Mouse (Mus musculus): ENCODE data around the gene Actr2.
"Not testable (repeated sequence)": the region's sequence is repeated elsewhere in the genome, so short reads cannot be mapped to it uniquely, and the experiment has no call there.

Actr2 gene

GRCm38 (mm10) chr11:20116701-20117100 is 4.0 kb upstream of the Actr2 start:
- DNase-seq (ENCODE audit: low read depth, low spot score): no peak

- no peak for DNase-seq (ENCODE audit: low read depth, low spot score)
Observed at GRCm38 (mm10) chr11:20116030-20116551, 3.4 kb upstream of the Actr2 start.

DNA sequence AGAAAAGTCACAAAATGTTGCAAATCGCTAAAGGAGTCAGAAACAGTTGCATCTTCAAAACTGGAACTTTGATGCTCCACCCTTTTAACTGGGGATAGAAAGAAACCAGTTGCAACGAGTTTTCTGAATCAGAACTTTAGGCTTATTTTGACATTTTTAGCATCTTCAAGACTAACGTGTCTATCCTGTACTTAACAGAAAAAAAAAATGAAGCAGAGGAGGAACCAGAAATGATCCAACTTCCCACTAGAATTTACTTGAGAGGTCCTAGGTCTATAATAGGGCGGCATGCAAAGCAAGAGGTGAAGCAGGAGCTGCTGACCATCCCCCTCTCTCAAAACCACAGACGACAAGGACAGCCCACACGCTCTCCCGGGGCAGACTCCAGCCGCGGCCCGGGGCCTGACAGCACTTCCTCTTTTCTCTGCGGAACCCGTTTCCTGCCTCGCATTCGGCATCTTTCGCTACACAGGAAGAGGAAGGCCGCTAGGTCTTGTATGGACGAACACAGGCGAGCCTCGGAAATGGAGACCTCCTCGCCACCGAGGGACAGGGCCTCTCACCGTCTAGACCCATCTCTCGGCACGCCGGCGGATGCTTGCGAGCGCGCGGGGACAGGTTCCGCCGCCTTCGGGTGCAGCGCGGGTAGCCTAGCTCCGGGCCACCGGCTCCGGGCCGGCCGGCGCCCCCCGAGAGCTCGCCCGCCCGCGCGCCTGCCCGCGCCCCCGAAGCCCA is 540 bp downstream of the Actr2 start:
- peak; percentile 74 for DNase-seq (ENCODE audit: low read depth, low spot score)

GRCm38 (mm10) chr11:20108151-20108550 is 4.6 kb downstream of the Actr2 start:
- no peak for DNase-seq (ENCODE audit: low read depth, low spot score)

DNA sequence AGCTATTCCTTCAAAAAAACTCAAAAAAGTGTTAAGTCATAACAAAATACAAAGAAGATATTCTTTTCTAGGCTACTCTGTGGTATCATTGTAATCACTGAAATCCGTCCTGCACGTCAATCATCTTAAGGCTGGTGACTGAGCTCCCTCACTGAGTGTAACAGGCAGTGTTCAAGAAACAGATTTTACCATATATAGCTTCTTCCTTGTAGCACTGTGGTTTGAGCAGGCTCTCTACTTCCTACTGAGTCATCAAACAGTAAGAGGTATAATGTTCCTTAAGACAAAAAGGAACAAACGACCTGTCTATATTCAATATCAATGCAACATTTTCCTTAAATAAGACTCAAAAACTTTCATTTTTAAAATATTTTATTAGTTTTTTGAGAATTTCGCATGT is 5.0 kb downstream of the Actr2 start:
- DNase-seq (ENCODE audit: low read depth, low spot score): no peak

GRCm38 (mm10) chr11:20106946-20107345 is 5.8 kb downstream of the Actr2 start:
- no peak for DNase-seq (ENCODE audit: low read depth, low spot score)

DNA sequence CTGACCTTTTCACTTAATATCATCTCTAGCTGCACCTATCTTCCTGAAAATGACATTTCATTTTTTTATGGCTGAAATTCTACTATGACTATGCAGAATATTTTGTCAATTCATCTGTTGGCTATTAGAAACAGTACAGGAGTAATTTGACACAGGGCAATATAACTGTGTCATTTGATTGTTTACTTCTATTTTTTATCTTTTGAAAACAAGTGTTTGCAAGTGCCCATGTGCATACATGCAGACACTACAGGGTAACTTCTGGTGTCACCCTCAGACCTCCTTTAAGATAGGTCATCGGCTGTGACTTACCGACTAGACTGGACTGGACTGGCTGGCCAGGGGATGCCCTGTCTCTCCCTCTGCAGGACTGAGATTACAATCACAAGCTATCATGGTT is 8.8 kb downstream of the Actr2 start:
- no peak for DNase-seq (ENCODE audit: low read depth, low spot score)

GRCm38 (mm10) chr11:20086306-20086705 is 26.4 kb downstream of the Actr2 start:
- no peak for DNase-seq (ENCODE audit: low read depth, low spot score)

DNA sequence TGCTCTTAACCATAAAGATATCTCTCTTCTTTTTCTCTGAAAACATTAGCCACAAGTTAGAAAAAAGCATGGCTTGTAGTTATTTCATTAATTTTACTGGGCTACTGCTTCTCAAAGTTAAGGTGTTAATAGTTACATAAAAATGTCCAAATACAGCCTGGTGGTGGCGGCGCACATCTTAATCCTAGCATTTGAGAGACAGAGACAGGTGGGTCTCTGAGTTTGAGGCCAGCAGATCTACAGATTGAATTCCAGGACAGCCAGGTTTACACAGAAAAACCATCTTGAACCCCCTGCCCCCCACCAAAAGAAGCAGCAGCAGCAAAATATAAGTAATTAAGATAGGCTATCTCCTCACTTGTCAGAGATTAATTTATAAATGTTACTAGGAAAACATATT is 27.1 kb downstream of the Actr2 start:
- DNase-seq (ENCODE audit: low read depth, low spot score): no peak

GRCm38 (mm10) chr11:20075415-20075814 is 37.3 kb downstream of the Actr2 start:
- DNase-seq (ENCODE audit: low read depth, low spot score): no peak

GRCm38 (mm10) chr11:20072826-20073225 is 39.9 kb downstream of the Actr2 start:
- DNase-seq (ENCODE audit: low read depth, low spot score): no peak

DNA sequence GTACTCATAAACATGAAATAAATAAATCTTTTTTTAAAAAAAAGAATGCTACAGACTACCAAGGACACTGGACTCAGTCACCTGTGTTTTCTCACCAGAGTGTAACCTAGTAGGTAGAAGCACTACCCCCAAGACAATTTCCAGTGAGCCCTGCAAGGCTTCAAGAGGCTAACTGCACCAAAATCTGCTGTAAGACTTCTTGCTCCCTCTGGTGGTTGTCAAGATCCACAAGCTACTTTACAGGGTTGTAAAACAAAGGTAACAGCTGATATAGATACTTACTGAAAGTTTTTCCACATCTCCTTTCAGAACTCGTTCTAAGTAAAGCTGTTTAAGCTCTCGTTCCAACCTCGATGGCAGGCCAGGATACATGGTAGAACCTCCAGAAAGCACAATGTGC is 40.5 kb downstream of the Actr2 start:
- peak; percentile 18 for DNase-seq (ENCODE audit: low read depth, low spot score)

GRCm38 (mm10) chr11:20068346-20069004 is 44.2 kb downstream of the Actr2 start:
- no peak for DNase-seq (ENCODE audit: low read depth, low spot score)

DNA sequence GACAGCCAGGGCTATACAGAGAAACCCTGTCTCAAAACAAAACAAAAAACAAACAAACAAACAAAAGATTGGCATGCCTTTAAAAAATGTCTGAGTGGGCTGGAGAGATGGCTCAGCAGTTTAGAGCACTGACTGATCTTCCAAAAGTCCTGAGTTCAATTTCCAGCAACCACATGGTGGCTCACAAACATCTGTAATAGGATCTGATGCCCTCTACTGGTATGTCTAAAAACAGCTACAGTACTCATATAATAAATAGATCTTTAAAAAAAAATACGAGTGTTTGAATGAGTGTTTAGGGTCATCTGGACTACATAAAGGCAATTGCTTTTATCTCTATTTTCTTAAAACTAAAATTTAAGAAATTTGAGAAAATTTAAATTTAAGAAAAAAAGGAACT is 45.2 kb downstream of the Actr2 start:
- no peak for DNase-seq (ENCODE audit: low read depth, low spot score)

DNA sequence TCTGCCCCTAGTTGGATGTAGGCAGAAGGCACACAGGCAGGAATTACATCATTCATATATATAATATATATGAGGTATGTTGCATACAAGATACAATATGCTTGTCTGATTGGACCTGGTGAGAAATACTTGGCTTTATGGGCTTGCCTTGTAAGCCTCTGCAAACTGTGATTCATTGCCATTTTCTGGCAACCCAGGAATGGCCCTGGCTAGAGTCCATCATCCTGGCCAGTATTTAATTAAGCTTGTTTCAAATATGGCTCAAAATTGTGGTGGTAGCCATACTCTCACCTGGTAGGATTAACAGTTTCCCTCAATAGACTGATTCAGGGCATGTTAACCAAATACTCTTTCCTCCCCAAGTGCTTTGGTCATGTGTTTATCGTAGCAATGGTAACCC is 46.6 kb downstream of the Actr2 start:
- DNase-seq (ENCODE audit: low read depth, low spot score): no peak

DNA sequence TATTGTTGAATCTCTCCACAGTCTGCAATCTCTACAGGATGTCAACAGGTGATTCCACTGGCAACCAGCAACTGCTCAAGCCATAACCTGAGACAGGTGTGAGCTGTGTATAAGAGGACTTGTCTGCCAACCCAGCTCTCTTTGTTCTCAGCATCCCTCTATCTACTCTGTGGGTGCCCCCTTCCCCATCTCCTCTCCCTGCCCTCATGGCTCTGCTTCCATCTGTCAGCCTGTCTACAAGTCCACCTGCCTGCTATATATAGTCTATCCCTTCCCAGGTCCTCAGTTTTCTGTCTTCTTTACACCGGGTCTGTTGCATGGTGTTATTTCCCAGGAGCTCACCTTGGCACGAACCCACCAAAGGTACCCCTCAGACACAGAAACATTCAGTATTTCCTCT is 47.8 kb downstream of the Actr2 start:
- no peak for DNase-seq (ENCODE audit: low read depth, low spot score)

- DNase-seq (ENCODE audit: low read depth, low spot score): not testable (repeated sequence)
Observed at GRCm38 (mm10) chr11:20064086-20064485, 48.6 kb downstream of the Actr2 start.

DNA sequence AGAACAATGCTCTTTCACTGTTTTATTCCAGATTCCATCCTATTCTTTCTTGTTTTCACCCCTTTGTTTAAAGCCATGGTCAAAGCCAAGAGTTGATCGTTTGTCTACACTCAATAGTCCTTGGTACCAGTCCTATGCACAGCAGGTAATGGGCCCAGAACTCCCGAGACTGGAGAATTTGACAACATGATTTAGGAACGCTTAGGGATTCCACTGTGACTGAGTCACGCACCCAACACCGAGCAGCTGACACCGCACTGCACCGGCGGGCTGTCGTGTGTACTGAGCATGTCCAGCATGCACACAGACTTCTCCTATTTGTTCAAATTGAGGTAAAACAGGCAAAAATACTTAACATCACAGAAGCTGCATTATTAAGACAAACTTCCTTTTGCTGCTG is 49.9 kb downstream of the Actr2 start:
- not testable (repeated sequence) for DNase-seq (ENCODE audit: low read depth, low spot score)

- no peak for DNase-seq (ENCODE audit: low read depth, low spot score)
Observed at GRCm38 (mm10) chr11:20059736-20060135, 53.0 kb downstream of the Actr2 start.

DNA sequence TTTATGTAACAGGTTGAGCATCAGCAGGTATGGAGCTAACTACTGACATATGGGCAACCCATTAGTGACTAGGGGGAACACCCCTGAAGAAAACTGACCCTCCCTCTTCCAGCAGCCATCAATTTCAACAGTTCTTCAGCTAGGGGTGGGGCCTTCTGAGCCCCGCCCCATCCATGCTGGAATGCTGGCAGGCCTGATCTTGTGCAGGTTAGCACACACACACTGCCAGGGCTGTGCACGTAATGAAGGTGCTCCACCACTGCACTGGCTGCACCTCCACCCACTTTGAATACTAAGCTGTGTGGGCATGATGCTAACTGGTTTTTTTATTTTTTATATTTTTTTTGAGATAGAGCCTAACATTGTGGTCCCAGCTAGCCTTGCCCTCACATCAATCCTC is 55.3 kb downstream of the Actr2 start:
- DNase-seq (ENCODE audit: low read depth, low spot score): no peak

- no peak for DNase-seq (ENCODE audit: low read depth, low spot score)
Observed at GRCm38 (mm10) chr11:20056168-20056567, 56.5 kb downstream of the Actr2 start.

- no peak for DNase-seq (ENCODE audit: low read depth, low spot score)
Observed at GRCm38 (mm10) chr11:20054617-20055016, 58.1 kb downstream of the Actr2 start.

DNA sequence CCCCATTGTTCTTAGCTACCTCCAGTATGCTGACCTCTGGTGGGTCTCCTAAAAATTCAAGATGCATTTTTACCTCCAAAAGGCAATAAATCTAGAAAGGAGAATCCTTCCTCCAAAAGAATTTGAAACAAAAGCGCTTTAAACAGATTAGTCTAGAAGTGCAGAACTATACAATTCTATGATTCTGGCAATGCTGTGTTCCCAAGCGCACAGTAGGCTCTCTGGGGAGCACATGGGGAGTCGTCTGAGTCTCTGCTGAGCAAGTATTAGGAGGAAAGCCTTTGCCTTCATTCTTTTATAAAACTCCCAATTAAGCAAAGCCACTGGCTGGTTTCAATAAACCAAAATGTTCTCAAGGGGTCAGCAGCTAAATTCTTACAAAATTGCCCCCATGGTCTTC is 58.8 kb downstream of the Actr2 start:
- no peak for DNase-seq (ENCODE audit: low read depth, low spot score)

Data from skeletal muscle tissue, adult 2 months (tissue).